Mouse (Mus musculus) kidney, postnatal 0 days (tissue): ENCODE measurements around the gene 1110059E24Rik. TPM values are rescaled to one million over a fixed set of nuclear protein-coding genes. Genes with fewer than 3 reads are reported as not detected.
A peak's percentile ranks its signal among the peaks of the same experiment; 100 is the strongest.

Experiments
- ATAC-seq: fragments of 200-750 bp; cut with Nextera tagmentation; replicated peaks from 2 replicates; pipeline ENCODE4 v1.8.0; 2017; ENCODE audit warnings: low read depth, moderate number of reproducible peaks, moderate TSS enrichment, moderate library complexity; ENCODE audit not compliant: low FRiP score
- DNase-seq: peaks from one replicate; pipeline ENCODE4 v3.0.0-alpha.2; 2016; ENCODE audit warnings: low spot score
- H3K27ac ChIP-seq: fragments of 300-500 bp; sonication (generic); 2 replicates; pipeline ENCODE4 v1.5.1; 2014; ENCODE audit warnings: mild to moderate bottlenecking
- H3K27me3 ChIP-seq: fragments of 300-500 bp; sonication (generic); 2 replicates; pipeline ENCODE4 v1.6.1; 2014; ENCODE audit warnings: low read length, mixed read lengths; ENCODE audit not compliant: insufficient read depth
- H3K36me3 ChIP-seq: fragments of 300-500 bp; sonication (generic); 2 replicates; pipeline ENCODE4 v1.6.1; 2014; ENCODE audit warnings: low read length, mixed read lengths; ENCODE audit not compliant: insufficient read depth
- H3K4me1 ChIP-seq: fragments of 300-500 bp; sonication (generic); replicated peaks from 2 replicates; pipeline ENCODE4 v1.6.1; 2014; ENCODE audit warnings: antibody characterized with exemption, low read length, mixed read lengths; ENCODE audit not compliant: insufficient read depth
- H3K4me2 ChIP-seq: fragments of 300-500 bp; sonication (generic); 2 replicates; pipeline ENCODE4 v1.6.1; 2014; ENCODE audit warnings: mild to moderate bottlenecking, low read length, moderate library complexity, mixed read lengths
- H3K4me3 ChIP-seq: fragments of 300-500 bp; sonication (generic); replicated peaks from 2 replicates; pipeline ENCODE4 v1.5.1; 2014; ENCODE audit warnings: low read depth, low read length
- H3K9ac ChIP-seq: fragments of 300-500 bp; sonication (generic); 2 replicates; pipeline ENCODE4 v1.6.1; 2014; ENCODE audit warnings: low read depth, low read length
- H3K9me3 ChIP-seq: fragments of 300-500 bp; sonication (generic); replicated peaks from 2 replicates; pipeline ENCODE4 v1.6.1; 2016; ENCODE audit warnings: low read length, inconsistent platforms, mixed read lengths
- CTCF ChIP-seq: IDR thresholded peaks from 2 replicates; pipeline ENCODE4 v1.5.1; 2016; ENCODE audit warnings: antibody characterized with exemption, low read depth, mild to moderate bottlenecking, moderate library complexity
- WGBS: fragments of 180-500 bp; shearing (Covaris S2); extraction: QIAGEN DNeasy Blood & Tissue Kit; methylation state at CpG from one replicate; pipeline ENCODE4 v1.1.7; 2014; 5-methylcytosine and 5-hydroxymethylcytosine counted together
- polyA plus RNA-seq: library from polyadenylated mRNA; unstranded; fragments of >200 nt; fragmentation: Nextera tagmentation; extraction: Ambion mirVana; gene quantifications from 2 replicates; pipeline ENCODE4 v1.2.1, GENCODE M21; 2015

Gene 1110059E24Rik
- polyA plus RNA-seq, 1 experiment from 2014 or later, result 59.0 TPM

- H3K4me1 ChIP-seq, result peaks cover 4% of the 10 kb centered on the region; the same call in 1 of the 2 replicates
- TF ChIP-seq CTCF, result no peak
- no peak overlapping the region for H3K27ac ChIP-seq
- no peak for ATAC-seq
- WGBS, result 89% methylated on average over 3 of the region's 3 CpGs
- H3K4me3 ChIP-seq, result no peak overlapping the region
- no peaks in the 10 kb centered on the region for H3K27me3 ChIP-seq
- no peak overlapping the region for H3K4me2 ChIP-seq
- H3K36me3 ChIP-seq, result no peaks in the 10 kb centered on the region
- no peaks in the 10 kb centered on the region for H3K9me3 ChIP-seq
- no peak overlapping the region for H3K9ac ChIP-seq
- no peak for DNase-seq
Measured at GRCm38 (mm10) chr19:21567933-21568332, 84.8 kb downstream of the 1110059E24Rik start.

GRCm38 (mm10) chr19:21566484-21566883 is 86.3 kb downstream of the 1110059E24Rik start:
- Histone ChIP-seq H3K4me3 (no peak overlapping the region), H3K9ac (no peak overlapping the region), H3K4me1 (0 out of 2 replicates have a peak, but pooled peaks cover 2% of the 10 kb centered on the region), H3K9me3 (no peaks in the 10 kb centered on the region), H3K4me2 (no peak overlapping the region), H3K27me3 (no peaks in the 10 kb centered on the region), H3K36me3 (no peaks in the 10 kb centered on the region), H3K27ac (no peak overlapping the region)
- DNase-seq, result no peak
- no peak for ATAC-seq
- no peak for TF ChIP-seq CTCF
- 87% methylated on average over 5 of the region's 5 CpGs for WGBS

DNA sequence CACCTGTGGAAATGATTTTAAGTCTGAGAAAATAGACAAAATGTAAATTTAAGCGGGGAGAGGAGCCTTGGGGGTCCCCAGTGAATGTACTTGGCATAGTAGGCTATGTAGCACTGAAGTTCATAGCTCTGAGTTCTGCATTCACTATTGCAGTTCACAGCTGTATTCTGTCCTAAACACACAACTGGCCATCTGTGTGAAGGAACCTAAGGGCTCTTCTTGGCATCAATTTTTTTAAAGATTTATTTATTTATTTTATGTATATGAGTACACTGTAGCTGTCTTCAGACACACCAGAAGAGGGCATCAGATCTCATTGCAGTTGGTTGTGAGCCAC is 88.3 kb downstream of the 1110059E24Rik start:
- no peak overlapping the region for H3K27ac ChIP-seq
- no peak overlapping the region for H3K4me2 ChIP-seq
- H3K9ac ChIP-seq, result no peak overlapping the region
- no peaks in the 10 kb centered on the region for H3K9me3 ChIP-seq
- TF ChIP-seq CTCF, result no peak
- no peaks in the 10 kb centered on the region for H3K4me1 ChIP-seq
- H3K4me3 ChIP-seq, result no peak overlapping the region
- no peaks in the 10 kb centered on the region for H3K27me3 ChIP-seq
- 9% methylated on average over 1 of the region's 1 CpGs for WGBS
- ATAC-seq, result no peak
- no peaks in the 10 kb centered on the region for H3K36me3 ChIP-seq
- no peak for DNase-seq

GRCm38 (mm10) chr19:21563789-21564460 is 88.9 kb downstream of the 1110059E24Rik start:
- Histone ChIP-seq H3K4me3 (no peak overlapping the region), H3K9ac (no peak overlapping the region), H3K27ac (no peak overlapping the region), H3K27me3 (no peaks in the 10 kb centered on the region), H3K9me3 (no peaks in the 10 kb centered on the region), H3K36me3 (no peaks in the 10 kb centered on the region), H3K4me2 (no peak overlapping the region), H3K4me1 (no peaks in the 10 kb centered on the region)
- WGBS, result 27% methylated on average over 11 of the region's 11 CpGs
- TF ChIP-seq CTCF, result peak; percentile 98
- ATAC-seq (peak; percentile 65; the same call in 1 of the 2 replicates), DNase-seq (peak; percentile 87)

DNA sequence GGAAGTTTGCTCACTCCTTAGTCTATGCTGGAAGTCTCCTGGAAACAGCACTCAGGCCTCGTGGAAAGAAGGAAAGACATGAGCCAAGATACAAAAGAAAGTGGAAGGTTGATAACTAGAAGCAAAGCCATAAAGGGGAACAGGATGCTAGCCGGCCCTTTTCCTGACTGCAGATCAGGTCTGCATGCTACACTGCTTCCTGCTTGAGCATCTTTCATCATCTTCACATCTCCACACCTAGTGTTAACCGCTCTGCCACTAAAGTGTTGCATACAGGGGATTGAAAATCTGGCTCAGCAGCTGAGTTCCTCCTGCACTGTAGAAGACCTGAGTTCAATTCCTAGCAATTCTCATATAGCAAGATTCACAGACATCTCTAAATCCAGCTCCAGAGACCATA is 89.8 kb downstream of the 1110059E24Rik start:
- ATAC-seq (no peak), DNase-seq (no peak)
- H3K36me3 ChIP-seq, result no peaks in the 10 kb centered on the region
- H3K27ac ChIP-seq, result no peak overlapping the region
- WGBS, result 78% methylated on average over 3 of the region's 3 CpGs
- H3K4me1 ChIP-seq, result no peaks in the 10 kb centered on the region
- no peak for TF ChIP-seq CTCF
- H3K4me2 ChIP-seq, result no peak overlapping the region
- no peak overlapping the region for H3K9ac ChIP-seq
- H3K4me3 ChIP-seq, result no peak overlapping the region
- H3K27me3 ChIP-seq, result no peaks in the 10 kb centered on the region
- H3K9me3 ChIP-seq, result no peaks in the 10 kb centered on the region

- Histone ChIP-seq H3K4me1 (no peaks in the 10 kb centered on the region), H3K4me2 (no peak overlapping the region), H3K4me3 (no peak overlapping the region), H3K9ac (no peak overlapping the region), H3K27me3 (no peaks in the 10 kb centered on the region), H3K9me3 (no peaks in the 10 kb centered on the region), H3K27ac (no peak overlapping the region), H3K36me3 (no peaks in the 10 kb centered on the region)
- 81% methylated on average over 9 of the region's 9 CpGs for WGBS
- TF ChIP-seq CTCF, result no peak
- ATAC-seq (no peak), DNase-seq (no peak)
Measured at GRCm38 (mm10) chr19:21552801-21553200, 100.0 kb downstream of the 1110059E24Rik start.

- 46% methylated on average over 4 of the region's 5 CpGs for WGBS
Measured at GRCm38 (mm10) chr19:21551921-21552536, 100.7 kb downstream of the 1110059E24Rik start.

More at GRCm38 (mm10) chr19:21551921-21552536, 100.7 kb downstream of the 1110059E24Rik start:
- ATAC-seq (no peak), DNase-seq (peak; percentile 18)
- no peak overlapping the region for H3K27ac ChIP-seq
- no peak for TF ChIP-seq CTCF
- H3K27me3 ChIP-seq, result no peaks in the 10 kb centered on the region
- H3K4me1 ChIP-seq, result no peaks in the 10 kb centered on the region
- H3K4me3 ChIP-seq, result no peak overlapping the region
- H3K4me2 ChIP-seq, result no peak overlapping the region
- no peak overlapping the region for H3K9ac ChIP-seq
- no peaks in the 10 kb centered on the region for H3K9me3 ChIP-seq
- no peaks in the 10 kb centered on the region for H3K36me3 ChIP-seq
